Mouse (Mus musculus) erythroblast, embryonic 14.5 days (primary cell): ENCODE data around the gene Cep57.

Experiments
- GATA1 ChIP-seq: IDR thresholded peaks from 2 replicates; pipeline ENCODE4 v1.6.1; 2012; ENCODE audit warnings: low read length, inconsistent platforms, mixed read lengths
- TAL1 ChIP-seq: IDR thresholded peaks from 3 replicates; pipeline ENCODE4 v1.6.1; 2012; ENCODE audit warnings: low read length, inconsistent platforms, mixed read lengths

DNA sequence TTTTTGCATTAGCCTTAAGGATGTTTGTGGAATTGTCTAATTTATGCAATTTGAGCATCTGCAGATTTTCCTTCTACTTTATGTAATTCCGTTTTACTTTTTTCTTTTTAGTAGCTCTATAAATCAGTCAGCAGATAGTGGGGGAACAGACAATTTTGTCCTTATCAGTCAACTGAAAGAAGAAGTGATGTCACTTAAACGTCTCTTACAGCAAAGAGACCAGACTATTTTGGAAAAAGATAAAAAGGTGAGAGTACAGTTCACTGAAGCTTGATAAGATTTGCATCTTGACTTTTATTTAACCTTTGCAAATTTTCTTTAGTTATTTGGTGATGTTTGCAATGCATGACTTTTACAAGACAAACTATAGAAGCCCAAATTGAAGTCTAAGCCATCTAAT, 9.8 kb upstream of the Cep57 start:
- TF ChIP-seq TAL1 (no peak), GATA1 (no peak)
